Mouse (Mus musculus) erythroid progenitor cell, adult 5-6 weeks (primary cell): ENCODE data around the gene Wdr89. TPM values are rescaled to one million over a fixed set of nuclear protein-coding genes. Genes with fewer than 3 reads are reported as not detected.
A peak's percentile ranks its signal among the peaks of the same experiment; 100 is the strongest.
"Not testable (repeated sequence)": the region's sequence is repeated elsewhere in the genome, so short reads cannot be mapped to it uniquely, and the experiment has no call there.

Source experiments
- ATAC-seq: replicated peaks from 2 replicates; pipeline ENCODE4 v1.8.0; 2016; ENCODE audit warnings: moderate number of reproducible peaks, mild to moderate bottlenecking, moderate TSS enrichment, inconsistent platforms; ENCODE audit not compliant: poor library complexity, low FRiP score, severe bottlenecking
- total RNA-seq, 2 experiments: library from RNA; stranded (forward) in 1 of 2; stranded (reverse) in 1 of 2; fragments of 150-400 nt in 1 of 2; fragments of 186-747, 209-891 nt in 1 of 2; gene quantifications; 2 replicates each; pipeline versions ENCODE4 v1.2.3 to v1.2.4; 2015 to 2017; ENCODE audit warnings: low replicate concordance in 2 of 2

The Wdr89 gene
- 4.7 and 5.9 TPM in 2 replicates for total RNA-seq (2015; ENCODE audit: low replicate concordance)
- 6.7 and 11.8 TPM in 2 replicates for total RNA-seq (2017; ENCODE audit: low replicate concordance)

DNA sequence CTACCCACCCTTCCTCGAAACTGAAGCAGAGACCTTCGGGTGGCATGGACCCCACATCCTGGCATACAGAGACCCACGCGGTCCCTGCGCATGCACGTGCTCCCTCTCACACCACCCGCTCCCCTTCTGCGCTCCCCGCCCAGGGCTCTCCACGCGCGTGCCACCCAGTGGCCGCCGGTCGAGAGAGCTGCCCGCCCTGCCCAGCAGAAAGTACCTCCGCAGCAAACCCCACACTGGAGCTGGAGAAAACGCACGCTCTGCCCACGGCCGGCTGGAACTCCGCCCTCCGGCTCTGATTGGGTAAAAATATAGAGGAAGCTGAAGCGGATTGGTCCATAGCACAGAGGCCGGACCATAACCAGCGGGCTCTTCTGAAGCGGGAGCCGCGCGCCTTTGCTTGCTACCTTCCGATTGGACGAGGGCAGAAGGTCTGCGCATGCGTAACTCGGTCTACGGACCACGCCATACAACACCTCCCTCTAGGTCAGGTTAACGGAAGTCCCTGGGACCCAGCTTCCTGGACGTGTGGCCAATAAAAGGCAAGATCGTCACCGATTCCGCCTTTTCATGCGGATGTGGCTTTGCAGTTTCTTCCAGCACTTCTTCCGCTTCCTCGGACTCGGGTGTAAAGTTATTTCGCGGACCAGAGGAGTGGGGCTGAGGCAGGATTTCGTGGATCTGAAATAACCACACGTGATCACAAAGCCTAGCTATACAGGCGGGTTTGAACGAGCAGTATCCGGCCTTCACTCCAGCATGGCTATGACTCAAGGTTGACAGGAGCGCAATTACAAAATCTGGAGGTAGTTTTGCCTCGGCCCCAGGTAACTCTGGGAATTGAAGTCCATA is at the start of gene Wdr89:
Wdr89 (minus strand) TSS at position 280 of the 849 bp plus-strand sequence.
- peak; percentile 95 for ATAC-seq

DNA sequence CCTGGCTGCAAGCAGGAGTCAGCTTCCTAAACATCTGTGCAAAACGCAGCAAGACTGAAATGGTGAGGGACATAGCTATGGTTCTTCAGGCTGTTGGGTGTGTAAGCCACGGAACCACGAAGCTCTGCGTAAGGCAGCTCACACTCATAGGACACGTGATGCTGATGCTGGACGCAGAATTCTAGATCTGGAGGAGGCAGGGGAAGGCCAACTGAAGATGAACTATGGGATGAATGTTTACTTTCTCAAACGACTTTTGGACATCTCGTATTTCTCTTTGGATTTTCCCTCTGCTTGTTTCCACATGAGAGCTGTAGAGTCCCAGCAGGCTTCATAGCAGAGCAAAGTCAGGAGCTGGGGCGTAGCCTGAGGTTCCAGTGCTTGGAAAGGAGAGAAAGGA is 44.3 kb upstream of the Wdr89 start:
- ATAC-seq = no peak

DNA sequence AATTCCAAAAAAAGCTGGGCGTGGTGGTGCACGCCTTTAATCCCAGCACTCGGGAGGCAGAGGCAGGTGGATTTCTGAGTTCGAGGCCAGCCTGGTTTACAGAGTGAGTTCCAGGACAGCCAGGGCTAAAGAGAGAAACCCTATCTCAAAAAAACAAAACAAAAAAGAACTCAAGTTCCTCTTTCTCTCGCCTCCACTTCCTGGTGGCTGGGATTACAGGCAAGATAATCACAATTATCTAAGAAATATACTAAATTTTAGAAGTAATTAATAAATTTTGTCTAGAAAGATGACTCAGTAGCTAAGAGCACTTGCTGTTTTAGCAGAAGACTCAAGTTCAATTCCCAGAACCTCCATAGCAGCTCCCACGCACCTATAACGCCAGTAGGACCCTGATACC is 43.6 kb upstream of the Wdr89 start:
- ATAC-seq = not testable (repeated sequence)

DNA sequence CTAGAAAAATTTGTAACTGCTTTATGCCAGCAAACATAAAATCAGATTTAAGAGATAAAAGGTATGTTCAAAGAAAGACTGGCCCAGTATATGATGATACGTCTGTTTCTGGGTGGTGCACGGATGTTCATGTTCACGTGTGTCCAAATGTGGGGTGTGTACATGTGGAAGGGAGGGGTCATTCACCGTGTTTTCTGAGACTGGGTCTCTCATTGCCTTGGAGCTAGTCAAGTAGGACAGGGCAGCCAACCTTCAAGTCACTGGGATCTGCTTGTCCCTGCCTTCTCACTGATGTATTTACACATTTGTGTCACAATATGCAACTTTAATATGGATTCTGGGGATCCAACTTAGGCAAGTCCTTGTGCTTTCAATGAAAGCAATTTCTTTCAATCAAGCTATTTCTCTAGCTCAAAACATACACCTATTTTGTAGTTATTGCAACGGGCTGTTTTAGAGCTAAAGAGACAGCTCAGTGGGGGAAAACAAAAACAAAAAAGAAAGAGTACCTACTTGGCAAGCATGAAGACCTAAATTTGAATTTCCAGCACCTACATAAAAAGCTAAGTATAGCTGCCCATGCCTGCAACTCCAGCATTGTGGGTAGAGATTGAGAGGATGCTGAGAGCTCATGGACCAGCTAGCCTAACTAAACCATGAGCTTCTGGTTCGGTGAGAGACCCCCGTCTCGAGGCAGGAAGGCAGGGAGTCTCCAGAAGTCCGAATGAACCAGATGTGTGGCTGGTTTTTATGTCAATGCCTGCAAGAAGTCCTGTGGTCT is 41.4 kb upstream of the Wdr89 start:
- no peak for ATAC-seq

DNA sequence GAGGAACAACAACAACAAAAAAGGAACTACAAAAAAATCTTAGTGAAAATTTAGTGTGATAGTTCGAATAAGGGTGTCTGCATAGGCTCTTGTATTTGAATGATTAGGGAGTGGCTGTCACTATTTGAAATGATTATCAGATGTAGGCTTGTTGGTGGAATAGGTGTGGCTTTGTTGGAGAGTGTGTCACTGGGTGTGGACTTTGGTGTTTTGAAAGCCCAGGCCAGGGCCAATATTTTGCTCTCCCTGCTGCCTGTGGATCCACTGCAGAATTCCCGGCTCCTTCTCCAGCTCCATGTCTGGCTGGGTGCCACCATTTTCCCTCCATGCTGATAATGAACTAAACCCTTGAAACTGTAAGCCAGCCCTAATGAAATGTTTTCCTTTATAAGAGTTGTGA is 40.2 kb upstream of the Wdr89 start:
- ATAC-seq = no peak

DNA sequence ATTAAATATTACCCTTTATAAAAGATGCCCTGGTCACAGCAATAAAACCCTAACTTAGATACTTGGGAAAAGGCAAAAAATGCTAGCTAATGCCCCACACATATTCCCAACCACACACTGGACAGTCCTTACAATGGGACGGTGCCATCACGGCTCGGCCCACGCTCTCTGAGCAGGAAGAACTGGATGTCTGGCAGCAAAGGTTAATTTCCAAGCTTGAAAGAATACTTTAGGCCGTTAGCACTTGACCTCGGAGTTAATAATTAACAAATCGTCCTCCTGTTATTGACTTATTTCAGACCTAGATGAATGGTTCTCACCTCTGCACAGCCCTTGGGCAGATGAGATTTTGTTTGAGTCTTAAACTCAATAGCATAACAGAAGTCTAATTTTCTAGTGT is 37.3 kb upstream of the Wdr89 start:
- ATAC-seq = no peak

DNA sequence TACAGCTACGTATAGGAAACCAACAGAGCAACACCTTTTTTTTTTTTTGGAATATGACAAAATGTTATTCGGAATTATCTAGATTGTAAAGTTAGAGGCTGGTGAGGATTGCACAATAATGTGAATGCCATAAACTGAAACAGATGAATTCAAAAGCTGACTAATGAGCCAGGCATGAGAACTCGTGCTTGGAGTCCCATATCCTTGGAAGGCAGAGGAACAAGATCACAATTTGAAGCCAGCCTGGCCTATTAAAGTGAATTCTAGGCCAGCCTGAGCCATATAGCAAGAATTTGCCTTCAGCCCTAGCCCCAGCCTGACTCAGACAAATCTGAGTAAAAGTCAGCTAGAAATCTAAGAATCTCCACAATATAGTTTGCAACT is 33.4 kb upstream of the Wdr89 start:
- ATAC-seq = no peak

DNA sequence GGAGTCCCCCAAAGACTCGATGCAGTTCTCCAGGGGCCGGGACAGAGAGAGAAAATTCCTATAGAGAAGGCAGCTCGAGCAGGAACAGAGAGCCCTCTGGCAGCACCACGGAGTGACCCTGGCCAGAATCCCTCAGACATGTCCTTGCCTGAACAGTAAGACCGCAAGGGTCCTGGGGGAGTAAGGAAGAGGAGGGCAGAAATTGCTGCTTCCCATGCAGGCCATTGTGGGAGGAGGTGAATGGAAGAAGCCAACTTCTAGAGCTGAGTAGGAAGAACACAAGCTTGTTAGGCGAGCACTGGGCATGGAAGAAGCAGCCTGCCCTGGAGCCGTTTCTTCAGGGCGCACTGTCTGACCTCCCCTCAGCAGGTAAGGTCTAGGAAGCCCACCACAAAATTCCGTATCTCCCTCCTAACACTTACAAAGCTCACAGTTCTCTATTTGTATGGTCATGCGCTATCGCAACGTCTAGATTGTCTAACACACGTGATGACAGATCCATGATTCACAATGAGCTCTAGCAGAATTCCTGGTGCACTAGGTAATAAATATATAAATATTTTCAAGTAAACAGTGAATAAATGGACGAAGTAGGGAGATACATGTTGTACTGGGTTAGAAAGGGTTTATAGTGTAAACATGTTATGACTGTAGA is 32.9 kb upstream of the Wdr89 start:
- no peak for ATAC-seq

DNA sequence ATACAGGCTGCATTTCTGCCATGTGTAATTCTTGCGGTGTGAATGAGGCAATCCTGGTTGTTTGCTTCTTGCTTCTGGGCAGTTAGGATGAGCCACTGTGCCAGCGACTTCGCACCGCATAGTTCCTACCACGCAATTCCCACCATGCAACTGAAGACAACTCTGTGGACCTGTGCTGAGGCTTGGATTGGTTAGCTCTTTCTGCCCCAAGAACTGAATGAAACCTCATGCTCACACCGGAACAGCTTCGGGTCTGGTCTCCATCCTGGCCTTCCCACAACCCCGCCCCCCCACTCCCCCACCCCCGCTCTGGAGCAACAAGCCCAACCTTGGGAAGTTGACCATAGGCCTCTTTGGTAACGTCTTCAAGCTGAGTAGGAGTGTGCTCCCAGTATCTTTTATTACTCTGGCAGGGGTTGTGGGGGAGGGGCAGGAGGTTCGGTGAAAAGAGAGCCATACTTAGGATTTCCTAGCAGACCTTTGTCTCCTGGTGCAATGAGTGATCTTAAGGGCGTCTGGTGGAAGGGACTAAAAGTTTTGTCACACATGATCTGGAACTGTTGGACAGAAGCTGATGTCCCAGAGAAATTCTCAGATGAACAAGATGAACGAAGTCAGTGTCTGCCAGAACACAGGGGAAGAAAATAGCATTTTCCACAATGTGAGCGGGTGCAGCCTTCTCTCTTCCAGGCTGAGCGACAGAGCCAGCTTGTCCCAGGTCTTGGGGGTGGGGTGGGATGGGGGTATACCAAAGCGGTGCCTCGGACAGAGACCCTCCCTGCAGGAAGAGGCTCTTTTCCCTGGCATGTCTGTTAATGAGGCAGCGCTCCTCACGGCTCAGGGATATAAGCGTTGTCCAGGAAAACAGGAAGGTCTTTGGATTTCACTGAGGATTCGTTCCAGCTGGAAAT is 32.1 kb upstream of the Wdr89 start:
- no peak for ATAC-seq

DNA sequence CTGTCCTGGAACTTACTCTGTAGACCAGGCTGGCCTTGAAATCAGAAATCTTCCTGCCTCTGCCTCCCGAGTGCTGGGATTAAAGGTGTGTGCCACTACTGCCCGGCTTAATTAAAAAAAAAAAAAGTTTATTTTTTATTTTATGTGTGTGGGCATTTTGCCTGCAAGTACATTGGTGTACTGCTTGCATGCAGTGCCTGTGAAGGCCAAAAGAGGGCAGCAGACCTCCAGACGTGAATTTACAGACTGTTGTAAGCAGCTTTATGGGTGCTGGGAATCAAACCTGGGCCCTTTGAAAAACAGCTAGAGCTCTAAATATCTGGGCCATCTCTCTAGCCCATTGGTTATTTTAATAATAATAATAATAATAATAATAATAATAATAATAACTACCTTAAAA is 29.4 kb upstream of the Wdr89 start:
- no peak for ATAC-seq

DNA sequence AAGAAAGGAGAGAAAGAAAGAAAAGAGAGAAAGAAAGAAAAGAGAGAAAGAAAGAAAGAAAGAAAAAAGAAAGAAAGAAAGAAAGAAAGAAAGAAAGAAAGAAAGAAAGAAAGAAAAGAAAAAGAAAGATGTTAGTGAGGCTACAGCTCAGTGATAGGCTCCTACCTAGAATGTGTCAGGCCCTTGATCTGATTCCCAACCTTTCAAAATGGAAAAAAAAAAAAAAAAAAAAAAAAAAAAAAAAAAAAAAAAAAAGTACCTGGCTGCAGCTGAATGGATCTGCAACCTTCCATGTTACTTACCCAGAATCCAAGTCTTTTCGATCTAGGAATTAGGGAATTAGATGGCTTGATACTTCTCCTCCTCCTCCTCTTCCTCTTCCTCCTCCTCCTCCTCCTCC is 26.5 kb upstream of the Wdr89 start:
- not testable (repeated sequence) for ATAC-seq

DNA sequence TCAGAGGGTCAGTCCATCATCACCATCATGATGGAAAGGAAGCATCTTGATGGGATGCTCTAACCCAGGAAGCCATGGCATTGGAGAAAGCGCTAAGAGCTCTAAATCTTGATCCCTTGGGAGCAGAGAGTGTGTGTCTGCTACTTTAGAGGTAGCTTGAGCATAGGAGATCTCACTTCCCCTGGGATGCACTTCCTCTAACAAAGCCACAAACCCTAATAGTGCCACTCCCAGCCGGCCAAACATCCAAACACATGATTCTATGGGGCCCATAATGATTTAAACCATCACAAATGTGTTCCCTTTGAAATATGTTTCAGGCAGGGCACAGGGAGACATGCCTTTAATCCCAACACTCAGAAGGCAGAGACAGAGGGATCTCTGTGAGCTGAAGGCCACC is 19.7 kb upstream of the Wdr89 start:
- ATAC-seq = no peak

DNA sequence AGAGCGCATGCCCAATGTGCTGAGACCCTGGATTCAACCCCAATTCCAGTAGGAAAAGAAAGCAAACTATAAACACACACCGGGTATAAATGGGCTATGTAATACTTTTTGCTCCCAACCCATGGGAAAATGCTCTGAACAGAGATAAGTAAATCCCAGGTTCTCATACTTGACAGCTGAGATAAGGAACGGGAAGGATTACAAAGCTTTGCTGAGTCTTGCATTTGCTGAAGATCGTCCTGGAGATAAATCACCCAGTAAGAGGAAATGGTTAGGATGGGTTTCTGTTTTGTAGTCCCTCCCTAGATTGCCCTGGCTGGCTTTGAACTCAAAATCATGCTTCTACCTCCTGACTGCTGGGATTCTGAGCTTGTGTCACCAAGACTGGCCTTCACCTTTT is 18.0 kb upstream of the Wdr89 start:
- ATAC-seq = no peak

DNA sequence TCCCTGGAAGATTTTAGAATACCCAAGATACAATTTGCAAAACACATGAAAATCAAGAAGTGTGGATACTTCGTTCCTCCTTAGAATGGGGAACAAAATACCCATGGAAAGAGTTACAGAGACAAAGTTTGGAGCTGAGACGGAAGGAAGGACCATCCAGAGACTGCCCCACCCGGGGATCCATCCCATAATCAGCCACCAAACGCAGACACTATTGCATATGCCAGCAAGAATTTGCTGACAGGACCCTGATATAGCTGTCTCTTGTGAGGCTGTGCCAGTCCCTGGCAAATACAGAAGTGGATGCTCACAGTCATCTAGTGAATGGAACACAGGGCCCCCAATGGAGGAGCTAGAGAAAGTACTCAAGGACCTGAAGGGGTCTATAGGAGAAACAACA is 14.7 kb upstream of the Wdr89 start:
- ATAC-seq = not testable (repeated sequence)

DNA sequence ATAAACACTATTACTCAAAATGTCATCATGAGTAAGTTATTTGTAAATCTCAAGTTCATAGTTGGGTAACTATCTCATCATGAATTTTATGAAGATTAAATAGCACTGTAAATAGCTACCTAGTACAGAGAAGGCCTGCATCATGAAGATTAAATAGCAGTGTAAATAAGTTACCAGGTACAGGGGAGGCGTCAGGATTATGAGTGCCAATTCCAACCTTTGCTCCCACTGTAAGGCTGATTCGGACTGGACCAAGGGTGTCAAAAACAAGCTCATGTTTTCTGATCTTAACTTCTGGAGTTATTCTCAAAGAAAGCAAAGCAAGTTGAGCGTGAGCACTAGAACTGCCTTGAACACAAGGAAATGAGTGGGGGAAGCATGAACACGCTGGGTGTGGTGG is 14.3 kb upstream of the Wdr89 start:
- ATAC-seq = no peak

DNA sequence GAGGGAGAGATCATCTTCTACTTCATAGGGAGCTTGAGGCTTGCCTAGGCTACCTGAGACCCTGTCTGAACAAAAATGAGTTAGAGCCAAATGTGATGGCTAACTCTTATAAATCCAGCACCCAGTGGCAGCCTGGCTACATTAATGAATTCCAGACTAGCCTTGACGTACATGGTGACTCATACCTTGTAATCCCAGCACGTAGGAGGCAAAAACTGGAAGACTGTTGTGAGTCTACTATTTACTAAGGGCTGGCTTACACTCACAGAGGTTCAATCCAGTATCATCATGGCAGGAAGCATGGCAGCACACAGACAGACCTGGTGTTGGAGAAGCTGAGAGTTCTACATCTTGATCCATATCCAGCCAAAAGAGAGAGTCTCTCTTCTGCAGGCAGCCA is 13.5 kb upstream of the Wdr89 start:
- ATAC-seq = no peak

DNA sequence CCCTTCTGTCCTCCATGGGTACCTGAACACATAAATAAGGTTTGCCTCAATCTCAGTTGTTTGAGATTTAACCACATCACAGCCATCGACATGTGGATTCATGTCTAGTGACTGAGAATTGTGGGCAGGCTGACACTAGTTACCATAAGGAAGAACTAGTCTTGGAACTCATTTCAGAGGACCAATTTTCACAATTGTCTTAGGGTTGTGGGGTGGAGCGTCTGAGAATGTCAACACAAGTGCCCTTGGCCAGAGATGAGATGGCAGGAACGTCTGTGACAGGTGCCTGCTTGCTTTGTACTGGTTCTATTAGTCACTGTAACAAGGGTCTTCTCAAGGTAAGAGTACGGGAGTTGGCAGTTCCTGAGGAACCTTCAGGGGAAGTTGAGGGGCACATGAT is 11.8 kb upstream of the Wdr89 start:
- ATAC-seq = no peak

DNA sequence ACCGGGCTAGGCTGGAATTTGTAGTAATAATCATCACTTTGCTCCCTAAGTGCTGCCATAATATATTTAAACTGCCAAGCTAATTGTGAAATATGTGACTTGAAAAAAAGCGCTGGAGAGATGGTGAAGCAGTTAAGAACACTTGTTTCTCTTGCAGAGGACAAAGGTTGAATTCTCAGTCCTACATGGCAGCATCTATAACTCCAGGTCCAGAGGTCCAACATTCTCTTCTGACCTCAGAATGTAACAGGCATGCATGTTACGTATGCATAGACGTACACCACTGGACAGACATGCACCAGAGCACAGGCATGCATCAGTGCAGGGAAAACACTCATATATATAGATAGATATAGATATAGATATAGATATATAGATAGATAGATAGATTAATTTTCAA is 9.1 kb upstream of the Wdr89 start:
- no peak for ATAC-seq

DNA sequence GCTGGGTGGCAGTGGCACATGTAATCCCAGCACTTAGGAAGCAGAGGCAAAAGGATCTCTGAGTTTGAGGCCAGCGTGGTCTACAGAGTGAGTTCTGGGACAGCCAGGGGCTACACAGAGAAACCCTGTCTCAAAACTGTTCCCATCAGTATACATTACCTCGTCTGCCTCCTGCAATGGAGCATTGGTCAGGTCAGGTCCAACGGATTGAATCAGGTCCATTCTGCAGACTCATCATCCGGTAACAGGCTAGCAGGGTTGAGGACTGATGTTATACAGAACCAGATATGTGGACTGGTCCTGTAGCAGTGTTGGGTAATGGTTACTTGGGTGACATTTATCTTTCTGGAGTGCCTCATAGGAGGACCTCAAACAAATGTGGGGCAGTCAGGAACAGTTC is 3.3 kb upstream of the Wdr89 start:
- no peak for ATAC-seq
